Mouse (Mus musculus) liver, embryonic 11.5 days (tissue): ENCODE measurements around the gene Pcnx. TPM values are rescaled to one million over a fixed set of nuclear protein-coding genes. Genes with fewer than 3 reads are reported as not detected.

Experiments
- ATAC-seq: fragments of 200-750 bp; cut with Nextera tagmentation; replicated peaks from 2 replicates; pipeline ENCODE4 v1.8.0; 2017; ENCODE audit warnings: moderate number of reproducible peaks, mild to moderate bottlenecking, moderate TSS enrichment, moderate library complexity; ENCODE audit not compliant: low FRiP score
- DNase-seq: peaks from one replicate; pipeline ENCODE4 v3.0.0-alpha.2; 2017; ENCODE audit warnings: low spot score
- H3K27ac ChIP-seq: fragments of 300-500 bp; sonication (generic); 2 replicates; pipeline ENCODE4 v1.5.1; 2014; ENCODE audit warnings: mild to moderate bottlenecking, low read depth, low read length, control low read depth
- H3K27me3 ChIP-seq: fragments of 300-500 bp; sonication (generic); replicated peaks from 2 replicates; pipeline ENCODE4 v1.6.1; 2014; ENCODE audit warnings: low read length, mixed read lengths; ENCODE audit not compliant: control insufficient read depth, insufficient read depth
- H3K36me3 ChIP-seq: fragments of 300-500 bp; sonication (generic); 2 replicates; pipeline ENCODE4 v1.6.1; 2014; ENCODE audit warnings: mild to moderate bottlenecking, low read length, moderate library complexity, mixed read lengths; ENCODE audit not compliant: control insufficient read depth, insufficient read depth
- H3K4me1 ChIP-seq: fragments of 300-500 bp; sonication (generic); replicated peaks from 2 replicates; pipeline ENCODE4 v1.6.1; 2014; ENCODE audit warnings: low read length, mixed read lengths; ENCODE audit not compliant: control insufficient read depth, insufficient read depth
- H3K4me2 ChIP-seq: fragments of 300-500 bp; sonication (generic); 2 replicates; pipeline ENCODE4 v1.6.1; 2014; ENCODE audit warnings: mild to moderate bottlenecking, control low read depth, moderate library complexity
- H3K4me3 ChIP-seq: fragments of 300-500 bp; sonication (generic); 2 replicates; pipeline ENCODE4 v1.5.1; 2014; ENCODE audit warnings: low read depth, low read length, control low read depth
- H3K9ac ChIP-seq: fragments of 300-500 bp; sonication (generic); 2 replicates; pipeline ENCODE4 v1.6.1; 2014; ENCODE audit warnings: low read depth, low read length, control low read depth
- H3K9me3 ChIP-seq: fragments of 300-500 bp; sonication (generic); 2 replicates; pipeline ENCODE4 v1.6.1; 2016; ENCODE audit warnings: low read length, inconsistent platforms, mixed read lengths; ENCODE audit not compliant: control insufficient read depth
- WGBS: fragments of 180-500 bp; shearing (Covaris S2); extraction: QIAGEN DNeasy Blood & Tissue Kit; methylation state at CpG from one replicate; pipeline ENCODE4 v1.1.7; 2014; 5-methylcytosine and 5-hydroxymethylcytosine counted together
- polyA plus RNA-seq: library from polyadenylated mRNA; unstranded; fragments of >200 nt; fragmentation: Nextera tagmentation; extraction: Ambion mirVana; gene quantifications from 2 replicates; pipeline ENCODE4 v1.2.1, GENCODE M21; 2014

The Pcnx gene
- polyA plus RNA-seq, 1 experiment from 2014 or later: 9.4 TPM

DNA sequence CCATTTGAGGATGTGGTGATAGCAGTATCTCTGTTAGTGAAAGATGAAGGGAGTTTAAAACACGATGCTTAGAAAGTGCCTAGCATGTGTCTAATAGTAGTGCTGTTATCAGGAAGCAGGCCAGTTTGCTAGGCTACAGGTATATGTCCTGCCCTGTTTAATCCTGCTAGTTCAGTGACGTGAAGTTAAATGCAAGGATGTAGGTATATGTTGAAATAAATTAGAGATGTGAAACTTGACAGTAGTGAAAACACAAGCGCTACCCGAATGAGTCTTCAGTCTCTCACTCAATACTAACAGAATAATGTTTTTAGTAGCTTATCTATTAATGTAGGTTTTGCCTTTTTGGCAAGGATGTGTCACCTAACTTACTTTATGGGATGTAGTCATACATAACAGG, 62.0 kb downstream of the Pcnx start:
- Histone ChIP-seq H3K4me2 (no peak overlapping the region), H3K4me1 (no peaks in the 10 kb centered on the region), H3K27me3 (no peaks in the 10 kb centered on the region), H3K36me3 (peaks cover 9% of the 10 kb centered on the region), H3K27ac (no peak overlapping the region), H3K9me3 (no peaks in the 10 kb centered on the region), H3K4me3 (no peak overlapping the region), H3K9ac (no peak overlapping the region)
- 82% methylated on average over 4 of the region's 4 CpGs for WGBS
- ATAC-seq (no peak), DNase-seq (no peak)

DNA sequence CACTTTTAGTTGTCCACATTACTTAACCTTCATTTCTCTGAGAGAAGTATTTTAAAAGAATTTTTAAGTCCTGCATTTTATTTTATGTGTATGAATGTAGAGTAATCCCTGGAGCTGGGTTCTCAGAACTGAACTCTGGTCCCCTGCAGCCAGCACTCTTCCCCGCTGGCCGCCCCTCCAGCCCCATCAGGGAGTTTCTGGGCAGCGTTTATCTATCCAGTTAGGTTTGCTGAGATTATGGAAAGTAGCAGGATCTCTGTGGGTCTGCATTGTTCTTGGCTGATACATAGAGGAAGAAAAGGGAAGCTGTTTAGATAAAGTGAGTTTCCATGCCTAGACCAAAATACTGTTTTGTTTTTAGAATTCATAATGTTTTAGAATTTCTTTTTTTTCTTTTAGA, 63.0 kb downstream of the Pcnx start:
- 57% methylated on average over 3 of the region's 3 CpGs for WGBS
- no peak for ATAC-seq

DNA sequence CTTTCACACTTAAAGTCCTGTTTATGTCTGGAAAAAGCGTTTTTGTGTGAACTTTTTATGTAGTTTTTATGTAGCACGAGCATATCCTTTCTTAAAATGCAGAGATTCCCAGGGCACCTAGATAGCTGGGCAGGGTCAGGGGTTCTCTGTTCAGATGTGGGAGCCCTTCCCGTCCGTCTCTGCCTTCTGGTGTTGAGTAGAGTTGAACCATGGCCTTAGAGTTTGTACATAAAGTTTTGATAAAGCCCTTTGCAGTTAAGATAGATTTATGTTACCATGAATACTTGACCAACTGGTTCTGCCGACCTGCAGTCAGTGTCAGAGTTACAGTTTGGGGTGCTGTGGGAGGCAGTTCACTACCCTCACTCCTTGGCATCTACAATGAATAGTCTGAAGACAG, 67.3 kb downstream of the Pcnx start:
- 76% methylated on average over 5 of the region's 5 CpGs for WGBS
- H3K27me3 ChIP-seq: no peaks in the 10 kb centered on the region
- no peaks in the 10 kb centered on the region for H3K36me3 ChIP-seq
- no peak for ATAC-seq
- H3K4me3 ChIP-seq: no peak overlapping the region
- H3K9ac ChIP-seq: no peak overlapping the region
- DNase-seq: no peak
- H3K4me1 ChIP-seq: no peaks in the 10 kb centered on the region; the same call in 1 of the 2 replicates
- no peak overlapping the region for H3K4me2 ChIP-seq
- H3K9me3 ChIP-seq: no peaks in the 10 kb centered on the region
- H3K27ac ChIP-seq: no peak overlapping the region

More for the DNA sequence above, 63.0 kb downstream of the Pcnx start:
- H3K36me3 ChIP-seq: peaks cover 7% of the 10 kb centered on the region
- no peak overlapping the region for H3K27ac ChIP-seq
- H3K9me3 ChIP-seq: no peaks in the 10 kb centered on the region
- no peaks in the 10 kb centered on the region for H3K27me3 ChIP-seq
- no peak overlapping the region for H3K9ac ChIP-seq
- no peak overlapping the region for H3K4me3 ChIP-seq
- no peak overlapping the region for H3K4me2 ChIP-seq
- DNase-seq: no peak
- no peaks in the 10 kb centered on the region; the same call in 1 of the 2 replicates for H3K4me1 ChIP-seq

DNA sequence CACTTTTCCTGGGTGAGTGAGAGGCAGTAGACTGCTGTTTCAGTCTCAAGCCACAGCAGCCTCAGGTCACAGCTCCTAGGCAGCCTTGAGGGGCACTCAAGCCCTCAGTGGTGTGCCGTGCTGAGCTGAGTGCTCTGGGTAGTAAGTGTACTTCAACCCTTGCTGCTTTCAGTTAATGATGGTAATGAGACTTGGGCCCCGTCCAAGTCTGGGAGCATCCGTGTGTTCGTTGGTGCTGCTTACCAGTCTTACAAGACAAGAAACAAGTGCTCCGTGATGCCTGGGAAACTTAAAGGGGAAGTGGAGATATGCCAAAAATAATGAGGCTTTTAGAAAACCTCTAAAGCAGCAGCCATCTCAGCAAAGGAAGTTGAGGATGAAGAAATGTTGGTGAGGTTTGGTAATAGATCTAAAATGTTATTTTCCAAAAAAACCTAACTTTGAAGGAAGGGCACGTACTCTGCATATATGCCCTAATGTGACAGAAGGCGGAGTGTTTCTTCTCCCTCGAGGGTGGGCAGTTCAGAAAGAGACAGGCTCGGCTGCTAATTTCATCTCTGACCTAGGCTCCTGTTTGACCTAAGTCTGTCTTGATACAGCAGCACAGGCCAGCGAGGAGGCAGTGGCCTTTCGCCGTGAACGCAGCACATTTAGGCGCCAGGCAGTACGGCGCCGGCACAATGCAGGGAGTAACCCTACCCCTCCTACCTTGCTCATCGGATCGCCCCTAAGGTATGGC, 68.0 kb downstream of the Pcnx start:
- ATAC-seq (no peak), DNase-seq (no peak)
- H3K36me3 ChIP-seq: no peaks in the 10 kb centered on the region
- H3K4me2 ChIP-seq: no peak overlapping the region
- H3K27ac ChIP-seq: no peak overlapping the region
- no peaks in the 10 kb centered on the region for H3K27me3 ChIP-seq
- H3K4me3 ChIP-seq: no peak overlapping the region
- no peak overlapping the region for H3K9ac ChIP-seq
- no peaks in the 10 kb centered on the region; the same call in 1 of the 2 replicates for H3K4me1 ChIP-seq
- 72% methylated on average over 19 of the region's 19 CpGs for WGBS
- no peaks in the 10 kb centered on the region for H3K9me3 ChIP-seq

DNA sequence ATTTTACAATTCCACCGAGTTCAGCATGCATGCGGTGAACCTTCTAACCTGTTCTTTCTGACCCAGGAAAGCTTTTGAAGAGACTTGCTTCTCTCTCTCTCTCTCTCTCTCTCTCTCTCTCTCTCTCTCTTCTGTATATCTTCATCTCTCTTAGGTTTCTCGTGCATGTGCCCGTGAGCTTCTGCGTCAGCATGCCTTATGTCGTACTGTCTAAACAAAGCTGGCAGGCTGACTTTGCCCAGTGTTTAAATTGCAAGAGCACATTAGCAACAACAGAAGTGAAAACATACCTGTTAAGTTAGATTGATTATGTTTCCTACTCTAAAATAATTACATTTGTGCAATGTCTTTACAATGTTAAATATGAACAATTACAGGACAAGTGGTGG, 68.6 kb downstream of the Pcnx start:
- no peak for ATAC-seq
- WGBS: 77% methylated on average over 6 of the region's 6 CpGs
- no peak overlapping the region for H3K4me2 ChIP-seq

DNA sequence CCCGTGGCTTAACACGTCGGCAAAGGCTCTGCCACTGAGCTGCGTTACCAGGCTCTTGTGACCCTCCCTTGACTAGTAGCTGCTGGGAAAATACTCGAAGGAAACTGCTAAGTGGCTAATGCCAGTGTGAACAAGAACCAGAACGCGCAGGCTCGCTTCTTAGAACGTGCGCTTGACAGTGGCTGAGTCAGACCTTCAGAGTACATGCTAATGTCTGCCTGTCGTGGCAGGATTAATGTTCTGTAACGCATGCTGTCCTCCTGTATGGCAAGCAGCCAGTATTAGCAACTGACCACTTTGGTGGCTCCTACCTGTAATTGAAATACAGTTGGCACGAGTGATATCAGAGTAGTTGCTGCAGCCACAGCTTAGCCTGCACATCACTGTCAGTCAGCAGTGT, 72.2 kb downstream of the Pcnx start:
- no peaks in the 10 kb centered on the region; the same call in 1 of the 2 replicates for H3K4me1 ChIP-seq
- H3K4me2 ChIP-seq: no peak overlapping the region
- no peaks in the 10 kb centered on the region for H3K27me3 ChIP-seq
- no peak for ATAC-seq
- 74% methylated on average over 13 of the region's 13 CpGs for WGBS
- H3K9ac ChIP-seq: no peak overlapping the region
- no peak overlapping the region for H3K27ac ChIP-seq
- 0 out of 2 replicates have a peak, but pooled peaks cover 2% of the 10 kb centered on the region for H3K36me3 ChIP-seq
- no peak for DNase-seq
- no peak overlapping the region for H3K4me3 ChIP-seq
- H3K9me3 ChIP-seq: no peaks in the 10 kb centered on the region

More for the DNA sequence above, 68.6 kb downstream of the Pcnx start:
- Histone ChIP-seq H3K9me3 (no peaks in the 10 kb centered on the region), H3K4me3 (no peak overlapping the region), H3K36me3 (0 out of 2 replicates have a peak, but pooled peaks cover under 1% of the 10 kb centered on the region), H3K27me3 (no peaks in the 10 kb centered on the region), H3K4me1 (no peaks in the 10 kb centered on the region; the same call in 1 of the 2 replicates), H3K9ac (no peak overlapping the region), H3K27ac (no peak overlapping the region)
- no peak for DNase-seq

DNA sequence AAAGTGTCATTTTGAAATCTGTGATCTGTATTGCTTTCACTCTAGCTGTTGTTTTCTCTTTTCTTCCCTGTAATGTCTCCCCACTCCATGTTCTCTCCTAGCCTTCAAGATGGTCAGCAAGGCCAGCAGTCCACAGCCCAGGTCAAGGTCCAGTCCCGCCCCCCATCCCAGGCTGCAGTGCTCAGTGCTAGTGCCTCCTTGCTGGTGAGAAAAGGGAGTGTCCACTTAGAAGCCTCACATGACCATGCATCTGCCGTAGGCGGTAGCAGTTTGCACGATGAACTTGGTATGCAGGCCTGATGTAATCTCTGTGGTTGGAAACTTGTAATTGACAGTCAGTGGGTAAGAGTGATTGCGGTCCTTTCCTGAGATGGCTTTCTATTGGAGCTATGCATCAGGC, 73.6 kb downstream of the Pcnx start:
- WGBS: 68% methylated on average over 5 of the region's 5 CpGs
- Histone ChIP-seq H3K4me1 (no peaks in the 10 kb centered on the region), H3K9ac (no peak overlapping the region), H3K27me3 (no peaks in the 10 kb centered on the region), H3K4me3 (no peak overlapping the region), H3K36me3 (0 out of 2 replicates have a peak, but pooled peaks cover 2% of the 10 kb centered on the region), H3K4me2 (no peak overlapping the region), H3K27ac (no peak overlapping the region), H3K9me3 (no peaks in the 10 kb centered on the region)
- ATAC-seq: no peak
- no peak for DNase-seq

DNA sequence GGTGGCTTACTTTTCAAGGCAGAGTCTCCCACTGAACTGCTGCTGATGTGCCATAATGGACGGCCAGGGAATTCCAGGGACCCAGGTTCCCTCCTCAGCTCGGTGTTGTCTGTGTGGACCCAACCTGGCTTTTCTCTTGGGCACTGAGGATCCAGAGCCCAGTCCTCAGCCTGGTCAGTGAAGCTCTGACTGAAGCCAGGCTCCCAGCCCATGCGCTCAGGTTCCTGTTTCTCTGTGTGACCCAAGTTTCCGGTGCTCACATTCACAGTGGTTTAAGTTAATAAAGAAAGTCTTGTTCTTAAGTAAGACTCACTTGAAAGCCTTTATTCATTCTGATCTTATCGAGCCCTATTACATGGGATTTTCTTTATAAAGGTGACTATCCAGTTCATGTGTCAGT, 74.7 kb downstream of the Pcnx start:
- no peak overlapping the region for H3K4me3 ChIP-seq
- H3K36me3 ChIP-seq: 0 out of 2 replicates have a peak, but pooled peaks cover 2% of the 10 kb centered on the region
- no peaks in the 10 kb centered on the region for H3K27me3 ChIP-seq
- 77% methylated on average over 5 of the region's 5 CpGs for WGBS
- no peaks in the 10 kb centered on the region for H3K9me3 ChIP-seq
- H3K4me2 ChIP-seq: no peak overlapping the region
- no peak overlapping the region for H3K27ac ChIP-seq
- no peak for DNase-seq
- no peak overlapping the region for H3K9ac ChIP-seq
- H3K4me1 ChIP-seq: no peaks in the 10 kb centered on the region
- ATAC-seq: no peak

DNA sequence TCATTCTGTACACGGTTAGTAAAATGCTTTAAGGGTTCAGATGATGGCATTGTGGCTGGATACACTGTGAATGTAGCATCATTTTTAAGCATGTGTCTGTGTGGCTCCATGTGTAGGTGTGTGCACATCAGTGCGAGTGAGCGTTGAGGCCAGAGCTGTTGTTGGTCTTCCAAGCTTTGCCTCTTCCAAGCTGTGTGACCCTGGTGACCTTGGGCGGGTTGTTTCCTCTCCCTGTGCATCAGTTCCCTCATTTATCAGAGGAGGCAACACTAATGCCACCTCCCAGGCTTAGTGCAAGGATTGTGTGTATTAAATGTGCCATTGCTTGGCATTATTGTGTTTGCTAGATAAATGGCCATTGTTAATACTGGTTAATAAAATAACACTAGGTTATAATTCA, 76.2 kb downstream of the Pcnx start:
- Histone ChIP-seq H3K27ac (no peak overlapping the region), H3K27me3 (no peaks in the 10 kb centered on the region), H3K4me2 (no peak overlapping the region), H3K9ac (no peak overlapping the region), H3K4me3 (no peak overlapping the region), H3K4me1 (no peaks in the 10 kb centered on the region), H3K36me3 (0 out of 2 replicates have a peak, but pooled peaks cover 2% of the 10 kb centered on the region), H3K9me3 (no peaks in the 10 kb centered on the region)
- 78% methylated on average over 4 of the region's 4 CpGs for WGBS
- no peak for ATAC-seq
- no peak for DNase-seq
